Mouse (Mus musculus) left cerebral cortex, postnatal 14 days (tissue): ENCODE results near the gene Arhgap6. TPM values are rescaled to one million over a fixed set of nuclear protein-coding genes. Genes with fewer than 3 reads are reported as not detected.
"Not testable (repeated sequence)": the region's sequence is repeated elsewhere in the genome, so short reads cannot be mapped to it uniquely, and the experiment has no call there.

Source experiments
- DNase-seq, 2 experiments: peaks; one replicate each; pipeline ENCODE4 v3.0.0; 2021 to 2022; ENCODE audit warnings: low spot score in 2 of 2, mixed read lengths in 1 of 2
- intact Hi-C: fragments of 180-260 bp; cut with DNase I; formaldehyde crosslinking; loops from one replicate; pipeline ENCODE4 v1.15.1; 2025
- total RNA-seq, 2 experiments: library from RNA; stranded (reverse); gene quantifications; 2 replicates each; pipeline ENCODE4 v1.2.3; 2021

The Arhgap6 gene
- total RNA-seq, 2 experiments from 2014 or later, result 5.1 to 6.6 TPM

GRCm38 (mm10) chrX:169255915-169256314 lies 461.0 kb downstream of the Arhgap6 start:
- intact Hi-C loops, result no loop called here
- DNase-seq, result no peak

DNA sequence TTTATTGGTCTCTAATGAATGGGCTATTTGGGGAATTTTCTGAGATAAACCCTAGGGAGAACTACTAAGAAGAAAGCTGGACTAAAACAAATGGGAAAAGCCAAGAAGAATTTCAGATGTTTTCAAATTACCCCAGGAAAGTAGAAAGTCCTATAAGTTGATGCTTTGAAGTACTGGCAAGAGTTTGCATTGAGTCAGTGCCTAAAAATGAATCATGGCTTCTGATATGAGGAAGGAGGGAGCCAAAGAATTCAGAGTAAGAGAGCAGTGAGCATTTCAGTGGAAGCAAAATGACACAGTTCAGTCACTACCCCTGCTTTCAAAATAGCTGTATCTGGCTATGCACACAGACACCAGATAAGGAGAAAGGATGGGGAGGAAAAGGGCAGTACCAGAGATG lies 461.8 kb downstream of the Arhgap6 start:
- intact Hi-C loops, result no loop called here
- no peak for DNase-seq

- intact Hi-C loops, result no loop called here
- DNase-seq, result no peak
These were observed 466.1 kb downstream of the Arhgap6 start for GRCm38 (mm10) chrX:169261034-169261433.

GRCm38 (mm10) chrX:169262212-169262611 lies 467.3 kb downstream of the Arhgap6 start:
- intact Hi-C loops, result no loop called here

GRCm38 (mm10) chrX:169263433-169264172 lies 468.7 kb downstream of the Arhgap6 start:
- intact Hi-C loops, result no loop called here
- no peak for DNase-seq

More at GRCm38 (mm10) chrX:169262212-169262611, 467.3 kb downstream of the Arhgap6 start:
- no peak for DNase-seq

- intact Hi-C loops, result loop anchor here (5.0 kb wide), 1 partner anchor 362 kb away; no protein-coding TSS in a partner anchor
- peak; percentile 12 to 53 for DNase-seq
These were observed 504.7 kb downstream of the Arhgap6 start for GRCm38 (mm10) chrX:169299579-169299978.

GRCm38 (mm10) chrX:169302271-169303045 lies 507.6 kb downstream of the Arhgap6 start:
- intact Hi-C loops, result no loop called here

GRCm38 (mm10) chrX:169303945-169304344 lies 509.0 kb downstream of the Arhgap6 start:
- peak; percentile 13 to 44 for DNase-seq
- intact Hi-C loops, result no loop called here

More at GRCm38 (mm10) chrX:169302271-169303045, 507.6 kb downstream of the Arhgap6 start:
- no peak for DNase-seq

DNA sequence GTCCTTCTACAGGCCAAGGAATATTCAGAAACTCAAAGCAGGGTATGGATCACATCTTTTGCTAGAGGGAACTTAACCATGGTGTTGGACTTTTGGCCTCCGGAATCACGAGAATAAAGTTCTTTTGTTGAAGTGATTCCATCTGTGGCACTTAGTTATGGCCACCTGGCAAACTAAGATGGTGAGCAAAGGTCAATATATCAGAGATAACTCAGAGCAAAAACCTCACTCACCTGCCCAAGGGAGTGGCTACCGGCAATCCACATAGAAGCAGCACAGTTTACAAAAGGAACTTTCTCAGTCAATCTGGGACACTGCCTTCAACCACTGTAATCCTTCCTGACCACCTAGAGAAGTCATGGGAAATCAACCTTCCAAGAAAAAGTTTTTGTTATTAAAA lies 513.7 kb downstream of the Arhgap6 start:
- intact Hi-C loops, result no loop called here
- DNase-seq, result no peak

- intact Hi-C loops, result no loop called here
- no peak for DNase-seq
These were observed 524.3 kb downstream of the Arhgap6 start for GRCm38 (mm10) chrX:169319066-169319760.

GRCm38 (mm10) chrX:169319945-169320667 lies 525.2 kb downstream of the Arhgap6 start, which contains the start of gene Hccs:
TSS of gene Hccs (minus strand) at chrX:169320372.
- DNase-seq, result peak; percentile 84 to 88
- intact Hi-C loops, result no loop called here

GRCm38 (mm10) chrX:169320668-169321005 lies 525.7 kb downstream of the Arhgap6 start:
- intact Hi-C loops, DNase-seq: not testable (repeated sequence)

DNA sequence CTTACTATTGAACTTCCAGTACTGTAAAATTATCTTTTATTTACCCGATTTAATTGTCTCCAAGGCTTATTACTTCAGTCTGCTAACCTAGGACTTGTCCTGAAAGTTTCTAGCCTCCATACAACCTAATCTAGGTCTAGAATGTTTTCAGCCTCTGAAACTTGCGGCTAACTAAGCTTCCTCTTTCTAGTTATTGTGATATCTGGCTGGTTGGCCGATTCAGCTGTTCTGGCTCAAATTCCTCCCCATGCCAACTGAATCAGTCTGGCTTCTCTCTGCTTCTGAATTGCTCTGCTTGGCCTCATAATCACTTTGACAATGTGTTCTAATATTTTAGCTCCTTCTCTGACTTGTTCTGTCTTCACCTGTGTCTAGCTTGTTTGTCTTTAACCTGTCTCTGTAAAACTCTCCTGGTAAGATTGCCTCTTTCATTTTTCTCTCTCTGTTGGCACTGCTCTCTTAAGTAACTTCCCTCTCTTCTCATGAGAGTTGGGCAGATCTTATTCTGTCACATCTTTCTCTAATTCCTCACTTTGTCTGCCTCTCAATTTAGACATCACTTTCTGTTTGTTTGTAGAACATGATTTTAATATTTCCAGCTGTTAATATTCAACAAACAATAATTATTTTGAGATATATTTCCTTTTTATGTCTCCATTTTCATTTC lies 531.2 kb downstream of the Arhgap6 start:
- intact Hi-C loops, result no loop called here
- no peak for DNase-seq

DNA sequence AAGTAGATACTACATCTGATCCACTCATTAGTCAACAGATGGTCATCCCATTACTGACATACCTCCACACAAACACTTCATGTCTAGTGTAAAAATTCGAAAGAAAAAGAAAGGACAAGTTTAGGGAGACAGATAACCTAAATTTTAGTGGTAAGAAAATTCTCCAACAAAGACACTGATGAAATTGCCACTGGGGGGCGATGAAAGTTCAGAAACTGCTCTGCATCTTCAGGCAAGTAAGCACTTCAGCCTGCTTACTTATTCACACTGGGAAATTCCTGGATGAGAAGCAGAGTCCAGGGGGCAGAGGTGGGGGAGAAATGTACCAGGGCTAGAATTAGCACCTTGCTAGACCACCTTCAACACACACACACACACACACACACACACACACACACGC lies 537.4 kb downstream of the Arhgap6 start:
- peak; percentile 55 to 68 for DNase-seq
- intact Hi-C loops, result loop anchor here (5.0 kb wide), 1 partner anchor 465 kb away; no protein-coding TSS in a partner anchor

- intact Hi-C loops, result no loop called here
- no peak for DNase-seq
These were observed 542.7 kb downstream of the Arhgap6 start for GRCm38 (mm10) chrX:169337559-169337958.

GRCm38 (mm10) chrX:169338213-169338612 lies 543.3 kb downstream of the Arhgap6 start:
- no peak for DNase-seq
- intact Hi-C loops, result no loop called here
